Mouse (Mus musculus) hindbrain, embryonic 14.5 days (tissue): ENCODE measurements around the gene Mettl26. TPM values are rescaled to one million over a fixed set of nuclear protein-coding genes. Genes with fewer than 3 reads are reported as not detected.

ENCODE experiments used
- ATAC-seq: fragments of 200-750 bp; cut with Nextera tagmentation; 2 replicates; pipeline ENCODE4 v1.8.0; 2017; ENCODE audit warnings: moderate number of reproducible peaks, mild to moderate bottlenecking, moderate TSS enrichment, moderate library complexity; ENCODE audit not compliant: low FRiP score
- DNase-seq: peaks from one replicate; pipeline ENCODE4 v3.0.0-alpha.2; 2015; ENCODE audit warnings: low spot score
- H3K27ac ChIP-seq: fragments of 300-500 bp; sonication (generic); 2 replicates; pipeline ENCODE4 v1.5.1; 2014; ENCODE audit warnings: mild to moderate bottlenecking, moderate library complexity
- H3K27me3 ChIP-seq: fragments of 300-500 bp; sonication (generic); 2 replicates; pipeline ENCODE4 v1.6.1; 2014; ENCODE audit warnings: mild to moderate bottlenecking, low read length, mixed read lengths; ENCODE audit not compliant: control insufficient read depth, insufficient read depth
- H3K36me3 ChIP-seq: fragments of 300-500 bp; sonication (generic); replicated peaks from 2 replicates; pipeline ENCODE4 v1.6.1; 2014; ENCODE audit not compliant: control insufficient read depth, insufficient read depth
- H3K4me1 ChIP-seq: fragments of 300-500 bp; sonication (generic); replicated peaks from 2 replicates; pipeline ENCODE4 v1.6.1; 2014; ENCODE audit warnings: antibody characterized with exemption, low read length, mixed read lengths; ENCODE audit not compliant: control insufficient read depth, insufficient read depth
- H3K4me2 ChIP-seq: fragments of 300-500 bp; sonication (generic); replicated peaks from 2 replicates; pipeline ENCODE4 v1.6.1; 2014; ENCODE audit warnings: mild to moderate bottlenecking, moderate library complexity
- H3K4me3 ChIP-seq: fragments of 300-500 bp; sonication (generic); replicated peaks from 2 replicates; pipeline ENCODE4 v1.5.1; 2014; ENCODE audit warnings: mild to moderate bottlenecking, low read length
- H3K9ac ChIP-seq: fragments of 300-500 bp; sonication (generic); 2 replicates; pipeline ENCODE4 v1.6.1; 2014
- H3K9me3 ChIP-seq: fragments of 300-500 bp; sonication (generic); 2 replicates; pipeline ENCODE4 v1.6.1; 2016; ENCODE audit warnings: low read length; ENCODE audit not compliant: control insufficient read depth
- WGBS: fragments of 180-500 bp; shearing (Covaris S2); extraction: QIAGEN DNeasy Blood & Tissue Kit; methylation state at CpG from one replicate; pipeline ENCODE4 v1.1.7; 2014; 5-methylcytosine and 5-hydroxymethylcytosine counted together
- polyA plus RNA-seq: library from polyadenylated mRNA; unstranded; fragments of >200 nt; fragmentation: Nextera tagmentation; extraction: Ambion mirVana; gene quantifications from 2 replicates; pipeline ENCODE4 v1.2.1, GENCODE M21; 2014

Gene Mettl26
- polyA plus RNA-seq, 1 experiment from 2014 or later = 67.3 TPM

DNA sequence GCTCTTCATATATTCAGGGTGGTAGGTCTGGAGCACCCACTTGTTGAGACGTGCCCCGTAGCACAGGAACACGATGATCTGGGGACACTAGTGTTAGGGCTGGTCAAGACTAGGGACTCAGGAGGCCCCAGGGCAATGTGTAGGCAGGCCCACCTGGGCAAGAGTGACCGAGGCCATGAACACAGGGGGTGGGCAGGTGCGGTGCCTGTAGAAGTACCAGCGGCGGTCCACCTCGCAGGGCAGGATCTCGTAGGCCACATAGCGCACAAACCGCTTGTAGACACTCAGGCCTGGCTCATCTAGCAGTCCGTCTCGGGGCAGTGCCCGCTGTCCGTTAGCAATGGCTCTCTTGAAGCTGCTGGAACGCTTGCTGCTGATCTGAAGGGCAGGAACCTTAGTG, 39.1 kb upstream of the Mettl26 start:
- Histone ChIP-seq H3K27ac (0 out of 2 replicates have a peak overlapping the region, but pooled peaks have one; percentile 89), H3K36me3 (peaks cover 42% of the 10 kb centered on the region), H3K4me1 (peaks cover 63% of the 10 kb centered on the region), H3K4me3 (no peak overlapping the region), H3K9me3 (no peaks in the 10 kb centered on the region), H3K27me3 (no peaks in the 10 kb centered on the region), H3K4me2 (peak overlapping the region; percentile 96), H3K9ac (peak overlapping the region; percentile 81; the same call in 1 of the 2 replicates)
- ATAC-seq = no peak
- 89% methylated on average over 16 of the region's 16 CpGs for WGBS
- DNase-seq = no peak

- peak overlapping the region; percentile 81 for H3K9ac ChIP-seq
- peak overlapping the region; percentile 96 for H3K4me2 ChIP-seq
- no peaks in the 10 kb centered on the region for H3K27me3 ChIP-seq
- DNase-seq = no peak
- H3K4me3 ChIP-seq = peak overlapping the region; percentile 50
- no peaks in the 10 kb centered on the region for H3K9me3 ChIP-seq
- peak overlapping the region; percentile 89 for H3K27ac ChIP-seq
- ATAC-seq = no peak; the same call in 1 of the 2 replicates
- WGBS = 19% methylated on average over 23 of the region's 23 CpGs
- peaks cover 56% of the 10 kb centered on the region for H3K4me1 ChIP-seq
- peaks cover 42% of the 10 kb centered on the region for H3K36me3 ChIP-seq
These were observed 38.3 kb upstream of the Mettl26 start for GRCm38 (mm10) chr17:25836397-25837075.

DNA sequence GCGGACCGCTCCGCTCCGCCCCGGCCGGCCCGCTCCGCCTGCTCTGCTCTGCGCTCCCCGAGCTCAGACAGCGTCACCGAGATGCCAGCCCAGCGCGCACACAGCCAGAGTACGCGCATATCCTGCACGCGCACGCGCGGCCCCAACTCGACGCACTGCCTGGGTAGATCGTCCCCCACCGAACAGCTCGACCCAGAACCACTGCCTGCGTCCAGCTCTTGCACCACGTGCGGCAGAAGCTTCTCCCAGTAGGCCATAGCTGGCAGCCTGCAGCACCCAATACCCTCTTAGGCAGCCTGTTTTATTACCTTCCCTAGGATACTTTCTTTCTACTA, 37.8 kb upstream of the Mettl26 start, which contains the start of gene Rhbdl1:
TSS of gene Rhbdl1 (minus strand) at position 220 of the 335 bp plus-strand sequence.
- Histone ChIP-seq H3K4me1 (peaks cover 51% of the 10 kb centered on the region), H3K4me3 (peak within 1 kb of the TSS; percentile 50), H3K4me2 (peak within 1 kb of the TSS; percentile 96), H3K27me3 (no peaks in the 10 kb centered on the region), H3K9me3 (no peaks in the 10 kb centered on the region), H3K27ac (peak within 1 kb of the TSS; percentile 89), H3K9ac (peak within 1 kb of the TSS; percentile 81), H3K36me3 (peaks cover 45% of the 10 kb centered on the region)
- peak; percentile 38 for ATAC-seq
- peak; percentile 86 for DNase-seq
- WGBS = 1% methylated on average over 28 of the region's 29 CpGs

DNA sequence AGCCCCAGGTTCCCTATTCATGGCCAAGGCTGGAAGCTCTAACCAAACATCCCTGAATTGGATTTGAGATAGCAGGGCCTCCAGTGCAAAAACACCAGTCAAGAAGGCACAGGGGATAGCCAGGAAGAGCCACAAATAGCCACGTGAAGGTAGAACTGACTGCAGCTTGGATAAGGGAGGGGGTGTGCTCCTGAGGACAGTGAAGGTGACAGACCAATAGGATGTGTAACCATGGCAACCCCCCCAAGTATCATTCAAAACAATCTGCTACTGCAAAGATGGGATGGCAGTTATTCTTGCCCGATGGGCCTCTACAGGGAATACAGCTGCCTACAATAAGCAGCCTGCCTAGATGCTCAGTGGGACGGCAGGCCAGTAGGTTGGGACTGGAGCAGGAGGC, 37.3 kb upstream of the Mettl26 start:
- WGBS = 14% methylated on average over 3 of the region's 3 CpGs
- ATAC-seq (no peak), DNase-seq (no peak)
- Histone ChIP-seq H3K4me3 (peak overlapping the region; percentile 50), H3K9me3 (no peaks in the 10 kb centered on the region), H3K4me1 (peaks cover 49% of the 10 kb centered on the region), H3K4me2 (peak overlapping the region; percentile 96), H3K9ac (peak overlapping the region; percentile 81), H3K27ac (peak overlapping the region; percentile 89), H3K36me3 (peaks cover 50% of the 10 kb centered on the region), H3K27me3 (no peaks in the 10 kb centered on the region)

DNA sequence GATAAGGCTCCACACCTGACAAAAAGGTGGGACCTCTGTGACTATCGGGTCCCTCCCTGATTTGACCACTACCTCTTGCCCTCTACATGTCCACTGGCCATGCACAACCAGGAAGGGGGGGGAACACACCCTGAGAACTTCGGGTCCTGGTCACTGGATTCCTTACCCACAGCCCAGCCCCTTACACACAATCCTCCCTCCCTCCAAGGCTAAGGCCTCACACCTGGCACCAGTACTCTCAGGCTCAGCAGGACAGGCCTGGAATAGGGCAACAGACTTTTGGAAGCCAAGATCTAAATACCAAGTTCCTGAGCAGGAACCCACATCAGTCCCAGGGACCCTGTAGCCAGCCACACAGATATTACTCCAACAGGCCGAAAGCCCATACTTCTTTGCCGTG, 36.0 kb upstream of the Mettl26 start:
- no peak for ATAC-seq

DNA sequence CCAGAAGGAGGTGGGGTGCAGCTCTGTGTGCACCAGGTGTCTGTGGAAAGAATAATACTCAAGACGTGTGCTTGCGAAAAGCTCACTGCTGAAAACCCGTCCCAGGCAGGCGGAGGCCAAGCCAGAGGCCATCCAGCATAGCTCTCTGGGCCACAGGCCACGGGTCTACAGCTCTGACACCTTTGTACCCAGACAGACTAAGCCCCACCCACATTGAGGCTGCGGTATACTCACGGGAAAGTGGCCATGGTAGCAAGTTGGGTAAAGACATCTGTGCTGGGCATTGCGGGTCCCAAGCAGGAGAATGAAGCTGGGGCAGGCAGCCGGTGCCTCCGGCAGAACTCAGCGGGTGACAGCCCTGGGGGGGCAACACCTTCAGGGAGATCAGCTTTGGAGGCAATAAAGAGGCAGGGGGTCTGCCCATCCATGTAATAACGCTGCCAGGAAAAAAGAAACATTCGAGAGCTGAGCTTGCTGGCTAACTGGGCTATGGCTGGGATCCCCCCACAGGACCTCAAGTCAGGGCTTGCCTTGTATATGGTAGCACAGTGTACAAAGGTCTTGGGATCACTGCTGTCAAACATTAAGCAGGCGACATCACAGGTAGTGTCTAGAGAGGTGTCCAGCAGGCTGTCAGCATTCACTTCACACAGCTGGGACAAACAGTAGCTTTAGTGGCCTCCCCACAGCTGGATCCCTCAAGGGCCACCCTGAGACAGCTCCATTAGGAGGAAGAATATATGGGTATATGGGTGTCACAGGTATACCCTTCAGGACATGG, 35.2 kb upstream of the Mettl26 start:
- no peak overlapping the region for H3K9ac ChIP-seq
- ATAC-seq (no peak), DNase-seq (no peak)
- no peak overlapping the region for H3K4me3 ChIP-seq
- H3K27ac ChIP-seq = no peak overlapping the region
- no peaks in the 10 kb centered on the region for H3K9me3 ChIP-seq
- H3K4me2 ChIP-seq = no peak overlapping the region
- no peaks in the 10 kb centered on the region for H3K27me3 ChIP-seq
- 87% methylated on average over 14 of the region's 14 CpGs for WGBS
- peaks cover 45% of the 10 kb centered on the region for H3K4me1 ChIP-seq
- H3K36me3 ChIP-seq = peaks cover 50% of the 10 kb centered on the region

More for the DNA sequence above, 36.0 kb upstream of the Mettl26 start:
- Histone ChIP-seq H3K4me2 (no peak overlapping the region), H3K4me1 (peaks cover 52% of the 10 kb centered on the region), H3K9ac (no peak overlapping the region), H3K4me3 (no peak overlapping the region), H3K9me3 (no peaks in the 10 kb centered on the region), H3K36me3 (peaks cover 50% of the 10 kb centered on the region), H3K27ac (no peak overlapping the region), H3K27me3 (no peaks in the 10 kb centered on the region)
- no peak for DNase-seq
- WGBS = 87% methylated on average over 4 of the region's 4 CpGs

- Histone ChIP-seq H3K9ac (no peak overlapping the region), H3K27ac (no peak overlapping the region), H3K4me1 (peaks cover 36% of the 10 kb centered on the region), H3K36me3 (peaks cover 51% of the 10 kb centered on the region), H3K9me3 (no peaks in the 10 kb centered on the region), H3K4me2 (no peak overlapping the region), H3K27me3 (no peaks in the 10 kb centered on the region), H3K4me3 (no peak overlapping the region)
- ATAC-seq (no peak), DNase-seq (no peak)
- WGBS = 94% methylated on average over 6 of the region's 6 CpGs
These were observed 34.4 kb upstream of the Mettl26 start for GRCm38 (mm10) chr17:25840519-25840918.

DNA sequence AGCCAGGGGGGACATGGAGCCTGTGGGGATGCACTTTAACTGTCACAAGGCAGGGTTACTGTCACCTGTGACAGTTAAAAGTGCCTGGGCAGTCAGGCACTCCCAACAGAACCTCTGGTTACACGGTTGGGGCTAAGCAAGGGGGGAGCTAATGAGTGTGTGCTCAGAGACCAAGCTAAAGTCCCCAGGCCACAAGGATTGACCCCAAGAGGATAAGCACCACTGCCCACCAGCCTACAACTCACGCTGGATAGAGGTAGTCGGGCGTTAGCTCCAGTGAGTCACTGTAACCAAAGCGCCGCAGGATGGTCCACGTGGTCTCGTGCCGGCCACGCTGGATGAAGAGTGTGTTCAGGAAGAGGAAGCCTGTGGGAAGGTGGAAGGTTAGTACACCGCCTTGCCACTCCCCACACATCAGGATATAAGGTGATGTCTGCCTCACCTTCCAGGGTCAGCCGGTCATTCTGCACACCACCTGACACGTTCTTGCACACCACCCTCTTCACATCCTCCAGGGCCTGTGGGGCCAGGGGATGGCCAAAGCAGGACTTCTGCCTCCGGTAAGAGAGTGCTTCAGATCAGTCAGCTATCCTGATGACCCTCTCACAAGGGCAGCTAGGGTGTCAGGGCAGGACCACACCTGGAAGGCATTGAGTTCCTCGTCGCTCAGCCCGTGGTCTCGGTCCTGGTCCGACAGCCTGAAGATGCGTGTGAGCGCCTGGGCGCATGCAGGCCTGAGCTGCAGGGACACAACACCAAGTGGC, 33.6 kb upstream of the Mettl26 start, which contains the start of gene Gm20683:
TSS of gene Gm20683 (minus strand) at position 647 of the 764 bp plus-strand sequence.
- Histone ChIP-seq H3K9ac (no peak within 1 kb of the TSS), H3K4me1 (peaks cover 28% of the 10 kb centered on the region), H3K9me3 (no peaks in the 10 kb centered on the region), H3K27ac (no peak within 1 kb of the TSS), H3K27me3 (no peaks in the 10 kb centered on the region), H3K36me3 (peaks cover 53% of the 10 kb centered on the region), H3K4me3 (no peak within 1 kb of the TSS), H3K4me2 (no peak within 1 kb of the TSS)
- DNase-seq = no peak
- no peak for ATAC-seq
- WGBS = 97% methylated on average over 22 of the region's 22 CpGs

- WGBS = 85% methylated on average over 3 of the region's 3 CpGs
- no peak for ATAC-seq
- peaks cover 56% of the 10 kb centered on the region for H3K36me3 ChIP-seq
These were observed 32.4 kb upstream of the Mettl26 start for GRCm38 (mm10) chr17:25842509-25842908.

More at GRCm38 (mm10) chr17:25842509-25842908, 32.4 kb upstream of the Mettl26 start:
- Histone ChIP-seq H3K9ac (no peak overlapping the region), H3K4me3 (no peak overlapping the region), H3K27ac (no peak overlapping the region), H3K27me3 (no peaks in the 10 kb centered on the region), H3K4me1 (peaks cover 16% of the 10 kb centered on the region), H3K4me2 (no peak overlapping the region), H3K9me3 (no peaks in the 10 kb centered on the region)
- DNase-seq = no peak
